Mouse (Mus musculus) forelimb bud, embryonic 11.5 days (tissue): Measurements from ENCODE around the gene Vmn1r76.

ENCODE experiments used
- DNase-seq: peaks from one replicate; pipeline ENCODE4 v3.0.0-alpha.2; 2012; ENCODE audit warnings: low read depth, low spot score

Gene Vmn1r76

GRCm38 (mm10) chr7:11938113-11938512 is at the start of gene Vmn1r76:
TSS of gene Vmn1r76 (minus strand) at chr7:11938213.
- DNase-seq: no peak

GRCm38 (mm10) chr7:11972611-11973010 is 34.6 kb upstream of the Vmn1r76 start:
- no peak for DNase-seq

GRCm38 (mm10) chr7:11947991-11948390 is 10.0 kb upstream of the Vmn1r76 start:
- no peak for DNase-seq

- no peak for DNase-seq
Measured at GRCm38 (mm10) chr7:11874330-11874729, 63.7 kb downstream of the Vmn1r76 start, which contains the start of gene Vmn1r75. TSS of gene Vmn1r75 (plus strand) at chr7:11874630.
